Mouse (Mus musculus) neural tube, embryonic 13.5 days (tissue): ENCODE results near the gene Gm43518. TPM values are rescaled to one million over a fixed set of nuclear protein-coding genes. Genes with fewer than 3 reads are reported as not detected.

Experiments used
- ATAC-seq: fragments of 200-750 bp; cut with Nextera tagmentation; 2 replicates; pipeline ENCODE4 v1.8.0; 2017; ENCODE audit warnings: low read depth, mild to moderate bottlenecking, moderate TSS enrichment, moderate library complexity
- H3K27ac ChIP-seq: fragments of 300-500 bp; sonication (generic); replicated peaks from 2 replicates; pipeline ENCODE4 v1.5.1; 2015; ENCODE audit warnings: moderate library complexity, mild to moderate bottlenecking, inconsistent platforms
- H3K27me3 ChIP-seq: fragments of 300-500 bp; sonication (generic); 2 replicates; pipeline ENCODE4 v1.6.1; 2015; ENCODE audit warnings: mild to moderate bottlenecking, inconsistent platforms
- H3K36me3 ChIP-seq: fragments of 300-500 bp; sonication (generic); 2 replicates; pipeline ENCODE4 v1.6.1; 2015; ENCODE audit warnings: mild to moderate bottlenecking, inconsistent platforms
- H3K4me1 ChIP-seq: fragments of 300-500 bp; sonication (generic); replicated peaks from 2 replicates; pipeline ENCODE4 v1.6.1; 2015; ENCODE audit warnings: inconsistent platforms
- H3K4me2 ChIP-seq: fragments of 300-500 bp; sonication (generic); 2 replicates; pipeline ENCODE4 v1.6.1; 2015; ENCODE audit warnings: inconsistent platforms, mild to moderate bottlenecking, moderate library complexity
- H3K4me3 ChIP-seq: fragments of 300-500 bp; sonication (generic); 2 replicates; pipeline ENCODE4 v1.5.1; 2015; ENCODE audit warnings: mild to moderate bottlenecking, inconsistent platforms
- H3K9ac ChIP-seq: fragments of 300-500 bp; sonication (generic); 2 replicates; pipeline ENCODE4 v1.6.1; 2015; ENCODE audit warnings: moderate library complexity, mild to moderate bottlenecking, inconsistent platforms
- H3K9me3 ChIP-seq: fragments of 300-500 bp; sonication (generic); 2 replicates; pipeline ENCODE4 v1.6.1; 2016; ENCODE audit warnings: inconsistent platforms
- WGBS: fragments of 180-500 bp; shearing (Covaris S2); methylation state at CpG from one replicate; pipeline ENCODE4 v1.1.7; 2015; 5-methylcytosine and 5-hydroxymethylcytosine counted together
- polyA plus RNA-seq: library from polyadenylated mRNA; unstranded; fragments of >200 nt; fragmentation: Nextera tagmentation; extraction: Ambion mirVana; gene quantifications from 2 replicates; pipeline ENCODE4 v1.2.1, GENCODE M21; 2015

The Gm43518 gene
- 3.6 and 3.8 TPM in 2 replicates for polyA plus RNA-seq

DNA sequence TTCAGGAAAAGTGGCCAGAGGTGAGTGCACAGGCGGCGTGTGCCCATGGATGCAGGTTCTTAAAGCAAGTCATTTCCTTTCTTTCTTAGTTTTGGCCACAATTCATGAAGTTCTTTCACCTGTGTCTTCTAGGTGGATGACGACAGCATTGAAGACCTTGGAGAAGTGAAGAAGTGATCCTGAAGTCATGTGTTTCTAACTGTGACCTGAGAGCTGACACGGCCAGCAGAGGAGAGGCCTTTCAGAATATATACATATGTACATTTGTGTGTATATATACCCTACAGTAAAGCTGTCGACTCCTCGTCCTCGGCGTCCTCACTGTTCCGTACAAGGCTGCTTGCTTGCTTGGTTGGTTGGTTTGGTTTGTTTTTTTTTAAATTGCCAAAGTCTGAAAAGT lies at the start of gene Gm43518:
Gene Gm43518, plus strand, starts transcription at position 301 of the 400 bp plus-strand sequence.
- no peaks in the 10 kb centered on the region for H3K9me3 ChIP-seq
- H3K36me3 ChIP-seq = peaks cover 68% of the 10 kb centered on the region
- H3K4me2 ChIP-seq = no peak within 1 kb of the TSS
- no peaks in the 10 kb centered on the region for H3K27me3 ChIP-seq
- ATAC-seq = no peak
- no peak within 1 kb of the TSS for H3K9ac ChIP-seq
- H3K27ac ChIP-seq = no peak within 1 kb of the TSS
- peaks cover 12% of the 10 kb centered on the region for H3K4me1 ChIP-seq
- 92% methylated on average over 9 of the region's 9 CpGs for WGBS
- H3K4me3 ChIP-seq = no peak within 1 kb of the TSS

DNA sequence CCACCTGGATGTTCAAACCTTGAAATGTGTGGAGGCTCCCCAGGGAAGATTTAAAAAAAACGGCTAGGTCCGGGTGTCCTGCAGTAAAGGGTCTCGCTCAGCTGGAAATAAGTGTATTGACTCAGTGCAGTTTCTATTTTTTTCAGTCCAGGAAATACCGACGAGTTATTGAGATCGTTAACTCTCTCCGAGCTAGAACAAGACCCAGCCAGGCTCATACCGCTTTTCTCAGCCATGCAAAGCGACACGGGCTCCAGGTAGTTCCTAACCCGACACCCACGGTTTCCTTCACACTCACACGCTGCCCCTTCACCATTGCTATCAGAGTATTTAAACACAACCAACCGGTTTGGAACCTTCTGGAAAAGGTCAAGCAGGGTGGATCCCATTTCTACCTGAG lies 49.2 kb upstream of the Gm43518 start:
- H3K36me3 ChIP-seq = no peaks in the 10 kb centered on the region
- WGBS = 65% methylated on average over 14 of the region's 14 CpGs
- no peak overlapping the region for H3K27ac ChIP-seq
- no peaks in the 10 kb centered on the region for H3K4me1 ChIP-seq
- H3K9ac ChIP-seq = no peak overlapping the region
- no peaks in the 10 kb centered on the region for H3K9me3 ChIP-seq
- no peaks in the 10 kb centered on the region for H3K27me3 ChIP-seq
- H3K4me3 ChIP-seq = no peak overlapping the region
- H3K4me2 ChIP-seq = no peak overlapping the region
- ATAC-seq = no peak

DNA sequence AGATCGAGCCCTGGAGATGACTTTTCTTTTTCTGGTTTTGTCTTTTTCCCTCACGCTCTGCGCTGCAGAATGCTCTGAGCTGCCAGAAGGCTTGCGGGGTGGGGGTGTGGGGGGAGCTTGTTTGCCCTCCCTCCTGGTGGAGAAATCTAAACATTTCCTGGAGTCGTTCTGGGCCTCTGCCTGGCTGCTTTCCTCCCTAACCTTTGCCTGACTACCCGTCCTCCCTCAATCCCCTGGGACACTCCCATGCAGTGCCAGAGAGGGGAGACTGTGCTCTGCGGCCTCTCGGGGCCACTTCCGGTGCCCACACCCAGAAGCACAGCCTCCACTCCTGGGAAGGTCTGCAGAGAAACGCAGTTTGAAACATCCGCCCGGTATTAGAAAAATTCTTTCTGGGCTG lies 47.3 kb upstream of the Gm43518 start, which contains the start of gene Hcar1:
Gene Hcar1, minus strand, starts transcription at position 93 of the 400 bp plus-strand sequence.
- no peaks in the 10 kb centered on the region for H3K36me3 ChIP-seq
- no peak within 1 kb of the TSS for H3K4me2 ChIP-seq
- no peak within 1 kb of the TSS for H3K9ac ChIP-seq
- H3K9me3 ChIP-seq = no peaks in the 10 kb centered on the region
- no peak within 1 kb of the TSS for H3K27ac ChIP-seq
- WGBS = 74% methylated on average over 12 of the region's 12 CpGs
- no peaks in the 10 kb centered on the region for H3K4me1 ChIP-seq
- H3K27me3 ChIP-seq = no peaks in the 10 kb centered on the region
- no peak for ATAC-seq
- no peak within 1 kb of the TSS for H3K4me3 ChIP-seq

DNA sequence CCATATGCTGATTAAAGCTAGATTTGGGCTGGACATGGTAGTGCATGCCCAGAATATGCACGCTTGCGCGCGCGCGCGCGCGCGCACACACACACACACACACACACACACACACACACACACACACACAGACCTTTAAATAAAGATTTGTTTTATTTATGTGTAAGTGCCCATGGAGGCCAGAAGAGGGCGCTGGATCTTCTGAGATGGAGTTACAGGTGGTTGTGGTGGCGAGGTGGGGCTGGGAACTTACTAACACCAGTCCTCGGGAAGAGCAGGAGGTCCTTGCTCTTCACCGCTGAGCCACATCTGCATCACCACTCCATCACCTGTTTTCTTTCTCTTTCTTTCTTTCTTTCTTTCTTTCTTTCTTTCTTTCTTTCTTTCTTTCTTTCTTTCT lies 46.4 kb upstream of the Gm43518 start:
- WGBS = 82% methylated on average over 14 of the region's 14 CpGs
- ATAC-seq = no peak
- no peaks in the 10 kb centered on the region for H3K9me3 ChIP-seq
- H3K27me3 ChIP-seq = no peaks in the 10 kb centered on the region
- H3K36me3 ChIP-seq = no peaks in the 10 kb centered on the region
- H3K4me2 ChIP-seq = no peak overlapping the region
- H3K4me3 ChIP-seq = no peak overlapping the region
- no peak overlapping the region for H3K9ac ChIP-seq
- no peaks in the 10 kb centered on the region for H3K4me1 ChIP-seq
- H3K27ac ChIP-seq = no peak overlapping the region

DNA sequence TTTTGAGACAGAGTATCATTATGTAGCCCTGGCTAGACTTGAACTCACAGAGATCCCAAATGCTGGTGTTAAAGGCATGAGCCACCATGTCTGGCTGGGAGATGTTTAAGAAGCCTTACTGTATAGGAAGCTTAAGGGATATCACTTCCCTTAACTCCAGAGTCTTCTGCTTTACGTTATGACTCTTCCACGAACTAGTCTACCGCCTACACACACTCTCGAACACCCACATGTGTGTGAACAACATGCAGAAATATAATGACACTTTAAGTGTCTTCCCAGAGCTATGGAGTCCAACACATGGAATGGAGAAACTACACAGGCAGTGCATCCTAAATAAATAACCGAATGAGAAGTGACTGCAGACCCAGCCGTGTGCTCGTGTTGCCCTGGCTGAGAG lies 43.3 kb upstream of the Gm43518 start:
- WGBS = 82% methylated on average over 7 of the region's 7 CpGs
- H3K36me3 ChIP-seq = no peaks in the 10 kb centered on the region
- H3K4me3 ChIP-seq = no peak overlapping the region
- no peaks in the 10 kb centered on the region for H3K9me3 ChIP-seq
- ATAC-seq = no peak
- H3K4me1 ChIP-seq = no peaks in the 10 kb centered on the region
- H3K4me2 ChIP-seq = no peak overlapping the region
- no peak overlapping the region for H3K27ac ChIP-seq
- H3K27me3 ChIP-seq = no peaks in the 10 kb centered on the region
- H3K9ac ChIP-seq = no peak overlapping the region

DNA sequence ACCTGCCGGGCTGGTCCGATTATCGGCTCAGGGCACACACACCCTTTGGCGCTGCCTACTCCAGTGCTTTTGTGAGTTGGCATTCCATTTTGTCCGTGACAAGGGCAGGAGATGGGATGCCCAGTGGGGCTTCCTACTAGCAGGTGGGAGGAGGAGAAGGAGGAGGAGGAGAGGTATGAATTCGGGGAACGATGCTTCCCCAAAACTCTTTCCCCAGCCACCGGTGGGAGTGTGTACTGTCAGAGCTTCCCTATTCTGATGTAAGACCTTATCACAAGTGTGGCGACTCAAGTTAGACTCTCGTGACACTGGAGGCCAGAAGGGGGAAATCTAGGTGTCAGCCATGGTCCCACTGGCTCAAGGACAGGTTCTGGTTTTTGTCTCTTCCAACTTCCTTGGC lies 42.9 kb upstream of the Gm43518 start:
- ATAC-seq = no peak
- 80% methylated on average over 10 of the region's 10 CpGs for WGBS
- H3K36me3 ChIP-seq = no peaks in the 10 kb centered on the region
- H3K9me3 ChIP-seq = no peaks in the 10 kb centered on the region
- no peak overlapping the region for H3K4me2 ChIP-seq
- no peak overlapping the region for H3K9ac ChIP-seq
- no peak overlapping the region for H3K27ac ChIP-seq
- no peaks in the 10 kb centered on the region for H3K27me3 ChIP-seq
- no peak overlapping the region for H3K4me3 ChIP-seq
- H3K4me1 ChIP-seq = no peaks in the 10 kb centered on the region

DNA sequence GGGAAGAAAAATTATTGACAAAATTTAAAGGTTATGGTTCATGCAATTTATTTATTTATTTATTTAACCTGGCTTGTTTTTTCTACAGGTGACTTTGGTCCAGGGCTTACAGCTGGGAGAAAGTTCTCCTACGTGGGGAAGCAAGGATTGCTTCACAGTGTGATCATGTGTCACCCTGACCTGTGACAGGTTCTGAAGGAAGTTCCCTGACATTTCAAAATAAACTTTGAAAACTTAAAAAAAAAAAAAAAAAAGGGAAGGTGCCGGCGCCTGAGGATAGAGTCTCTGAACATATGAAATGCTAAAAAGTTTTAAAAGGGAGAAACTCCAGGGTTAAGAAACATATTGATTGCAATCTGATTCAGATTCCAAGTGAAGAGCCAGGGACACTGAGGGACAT lies 40.9 kb upstream of the Gm43518 start:
- Histone ChIP-seq H3K36me3 (no peaks in the 10 kb centered on the region), H3K9ac (no peak overlapping the region), H3K9me3 (no peaks in the 10 kb centered on the region), H3K27ac (no peak overlapping the region), H3K4me2 (no peak overlapping the region), H3K4me3 (no peak overlapping the region), H3K4me1 (no peaks in the 10 kb centered on the region), H3K27me3 (no peaks in the 10 kb centered on the region)
- 88% methylated on average over 3 of the region's 3 CpGs for whole genome bisulfite sequencing
- no peak for ATAC-seq

DNA sequence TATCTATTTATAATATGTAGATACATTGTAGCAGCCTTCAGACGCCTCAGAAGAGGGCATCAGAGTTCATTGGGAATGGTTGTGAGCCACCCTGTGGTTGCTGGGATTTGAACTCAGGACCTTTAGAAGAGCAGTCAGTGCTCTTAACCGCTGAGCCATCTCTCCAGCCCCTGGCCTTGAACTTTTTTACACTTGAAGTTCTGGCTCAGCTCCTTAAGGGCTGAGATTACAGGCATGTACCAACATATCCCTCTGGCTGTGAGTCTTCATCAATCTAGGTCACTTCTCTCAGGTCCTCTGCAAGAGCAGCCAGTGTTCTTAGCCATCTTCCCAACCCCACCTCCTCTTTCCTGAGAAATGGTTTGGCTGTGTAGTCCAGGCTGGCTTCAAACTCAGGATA lies 36.9 kb upstream of the Gm43518 start:
- H3K4me1 ChIP-seq = no peaks in the 10 kb centered on the region
- no peak overlapping the region for H3K9ac ChIP-seq
- no peak overlapping the region for H3K27ac ChIP-seq
- 74% methylated on average over 2 of the region's 2 CpGs for WGBS
- no peaks in the 10 kb centered on the region for H3K9me3 ChIP-seq
- no peaks in the 10 kb centered on the region for H3K36me3 ChIP-seq
- no peak for ATAC-seq
- no peaks in the 10 kb centered on the region for H3K27me3 ChIP-seq
- H3K4me3 ChIP-seq = no peak overlapping the region
- H3K4me2 ChIP-seq = no peak overlapping the region

DNA sequence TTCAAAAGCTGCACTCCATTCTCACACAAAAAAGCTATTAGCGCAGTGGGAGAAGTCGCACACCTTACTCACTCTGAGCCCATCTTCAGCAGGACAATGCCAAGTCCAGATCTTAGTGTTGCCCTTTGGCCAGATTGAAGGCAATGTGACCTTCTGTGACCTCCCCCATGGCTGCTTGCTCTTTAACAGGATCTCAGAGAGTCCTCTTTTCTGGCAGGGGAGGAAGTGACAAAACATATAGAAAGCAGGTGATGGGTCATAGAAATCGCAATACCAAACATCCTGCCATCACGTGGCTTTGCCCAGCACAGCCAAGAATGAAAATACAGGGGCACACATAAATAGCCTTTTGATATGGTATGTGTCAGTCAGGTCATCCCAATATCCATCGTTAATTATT lies 36.2 kb upstream of the Gm43518 start:
- no peaks in the 10 kb centered on the region for H3K36me3 ChIP-seq
- WGBS = 79% methylated on average over 5 of the region's 5 CpGs
- no peaks in the 10 kb centered on the region for H3K9me3 ChIP-seq
- H3K27me3 ChIP-seq = no peaks in the 10 kb centered on the region
- no peak overlapping the region for H3K4me2 ChIP-seq
- H3K9ac ChIP-seq = no peak overlapping the region
- no peak overlapping the region for H3K27ac ChIP-seq
- no peak overlapping the region for H3K4me3 ChIP-seq
- no peaks in the 10 kb centered on the region for H3K4me1 ChIP-seq
- no peak for ATAC-seq

DNA sequence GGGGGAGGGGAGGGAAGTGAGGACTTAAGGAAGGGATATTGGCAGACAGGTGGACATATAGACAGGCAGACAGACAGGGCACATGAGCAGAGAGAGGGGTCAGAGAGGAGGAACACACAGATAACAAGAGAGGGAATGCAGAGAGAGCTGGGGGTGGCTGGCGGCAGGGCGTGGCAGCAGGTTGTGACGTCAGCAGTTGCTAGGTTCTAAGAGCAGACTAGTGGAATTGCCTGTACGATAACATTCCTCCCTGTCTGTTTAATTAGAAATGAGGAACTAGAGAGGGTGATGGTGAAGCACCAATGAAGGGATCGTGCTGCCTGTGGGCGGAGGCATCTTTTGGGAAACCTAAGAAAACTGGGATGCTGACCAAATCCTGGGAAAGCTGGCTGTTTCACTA lies 35.5 kb upstream of the Gm43518 start:
- no peaks in the 10 kb centered on the region for H3K27me3 ChIP-seq
- H3K4me1 ChIP-seq = no peaks in the 10 kb centered on the region
- H3K36me3 ChIP-seq = no peaks in the 10 kb centered on the region
- H3K9me3 ChIP-seq = no peaks in the 10 kb centered on the region
- H3K9ac ChIP-seq = no peak overlapping the region; the same call in 1 of the 2 replicates
- no peak for ATAC-seq
- WGBS = 52% methylated on average over 6 of the region's 6 CpGs
- H3K4me3 ChIP-seq = no peak overlapping the region
- no peak overlapping the region for H3K4me2 ChIP-seq
- H3K27ac ChIP-seq = no peak overlapping the region

DNA sequence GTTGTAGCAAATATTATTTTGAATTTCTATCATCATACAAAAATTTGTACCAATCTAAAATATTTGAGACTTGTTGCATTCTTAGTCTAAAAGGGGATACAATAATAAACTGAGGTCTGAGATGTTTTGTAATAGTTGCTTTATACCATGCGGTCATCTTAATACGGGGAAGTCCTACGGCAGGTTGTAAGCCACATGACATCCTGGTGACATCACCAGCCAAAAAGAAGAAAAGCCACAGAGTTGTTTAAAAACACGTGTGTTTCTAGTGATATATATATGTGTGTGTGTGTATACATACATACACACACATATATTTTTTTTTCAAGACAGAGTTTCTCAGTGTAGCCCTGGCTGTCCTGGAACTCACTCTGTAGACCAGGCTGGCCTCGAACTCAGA lies 33.7 kb upstream of the Gm43518 start:
- no peak overlapping the region for H3K4me3 ChIP-seq
- WGBS = 91% methylated on average over 5 of the region's 5 CpGs
- ATAC-seq = no peak

DNA sequence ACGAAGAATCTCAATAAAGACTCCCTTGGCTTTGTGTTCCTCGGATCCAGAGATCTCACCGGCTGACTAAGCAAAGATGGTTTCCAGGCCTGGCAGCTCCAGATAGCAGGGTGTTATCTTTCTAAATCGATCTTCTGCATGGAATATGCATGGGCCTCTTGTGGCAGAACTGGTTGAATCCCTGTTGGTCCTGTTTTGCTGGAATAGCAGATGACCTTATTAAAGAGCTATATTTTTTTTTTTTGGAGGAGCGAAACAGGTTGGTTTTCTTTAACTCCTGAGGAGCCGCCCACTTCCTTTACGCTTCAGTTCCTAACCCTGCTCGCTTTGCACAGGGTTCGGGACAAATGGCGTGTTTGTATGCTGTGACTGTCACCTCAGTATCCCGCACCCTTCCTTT lies 30.8 kb upstream of the Gm43518 start:
- Histone ChIP-seq H3K4me3 (no peak overlapping the region), H3K27me3 (no peaks in the 10 kb centered on the region), H3K9me3 (no peaks in the 10 kb centered on the region), H3K4me1 (no peaks in the 10 kb centered on the region), H3K4me2 (no peak overlapping the region), H3K36me3 (no peaks in the 10 kb centered on the region), H3K27ac (no peak overlapping the region), H3K9ac (no peak overlapping the region)
- ATAC-seq = no peak
- 84% methylated on average over 11 of the region's 11 CpGs for WGBS

More for the DNA sequence above, 33.7 kb upstream of the Gm43518 start:
- Histone ChIP-seq H3K9me3 (no peaks in the 10 kb centered on the region), H3K36me3 (no peaks in the 10 kb centered on the region), H3K4me2 (no peak overlapping the region), H3K9ac (no peak overlapping the region), H3K27ac (no peak overlapping the region), H3K4me1 (no peaks in the 10 kb centered on the region), H3K27me3 (no peaks in the 10 kb centered on the region)

DNA sequence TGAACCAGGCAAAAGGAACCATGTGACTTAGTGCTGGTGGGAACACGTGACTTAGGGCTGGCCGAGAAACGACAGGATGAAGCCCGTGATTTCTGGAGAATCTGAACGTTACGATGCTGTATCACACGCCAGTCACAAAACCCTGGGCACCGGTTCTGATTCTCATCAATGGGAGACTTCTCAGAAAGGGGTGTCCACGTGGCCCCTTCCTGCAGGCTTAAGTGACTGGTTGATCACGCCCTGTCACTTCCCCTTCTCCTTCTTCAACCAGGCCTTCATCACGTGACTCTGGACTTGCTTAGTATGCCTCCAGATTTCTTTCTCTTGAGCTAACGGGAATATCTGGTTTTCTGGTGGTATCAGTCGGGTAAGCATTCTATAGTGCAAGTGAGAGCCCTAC lies 29.9 kb upstream of the Gm43518 start:
- Histone ChIP-seq H3K27me3 (no peaks in the 10 kb centered on the region), H3K4me2 (no peak overlapping the region), H3K4me3 (no peak overlapping the region), H3K36me3 (no peaks in the 10 kb centered on the region), H3K9ac (no peak overlapping the region), H3K27ac (no peak overlapping the region), H3K4me1 (no peaks in the 10 kb centered on the region), H3K9me3 (no peaks in the 10 kb centered on the region)
- 87% methylated on average over 13 of the region's 13 CpGs for WGBS
- no peak for ATAC-seq
